Mouse (Mus musculus): ENCODE data around the gene Cyp4f15. TPM values are rescaled to one million over a fixed set of nuclear protein-coding genes. Genes with fewer than 3 reads are reported as not detected.

The Cyp4f15 gene
- polyA plus RNA-seq, 1 experiment from 2014 or later = not detected

DNA sequence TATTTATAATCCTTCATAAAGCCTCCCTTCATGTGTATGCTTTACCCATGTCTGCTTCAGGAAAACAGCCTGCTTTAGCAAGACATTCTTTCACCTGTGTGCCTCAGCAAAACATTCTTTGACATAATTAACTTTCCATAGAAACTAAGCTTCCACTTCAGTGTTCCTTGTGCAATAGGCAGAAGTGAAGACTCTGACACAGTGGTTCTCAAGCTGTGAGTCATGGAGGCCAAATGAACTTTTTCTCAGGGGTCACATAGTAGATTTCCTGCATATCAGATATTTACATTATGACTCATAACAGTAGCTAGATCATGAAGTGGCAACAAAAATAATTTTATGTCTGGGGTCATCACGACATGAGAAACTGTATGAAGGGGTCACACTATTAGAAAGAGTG is 53.0 kb downstream of the Cyp4f15 start:
- Histone ChIP-seq H3K27me3 (replicated peaks; ENCODE audit: control insufficient read depth, insufficient read depth, low read length) (no peaks in the 10 kb centered on the region), H3K9ac (ENCODE audit: low read depth, low read length) (no peak overlapping the region), H3K27ac (ENCODE audit: low read depth, low read length) (no peak overlapping the region), H3K4me1 (replicated peaks; ENCODE audit: control insufficient read depth, insufficient read depth, low read length) (no peaks in the 10 kb centered on the region), H3K4me3 (ENCODE audit: low read depth, low read length) (no peak overlapping the region), H3K9me3 (ENCODE audit: control insufficient read depth) (no peaks in the 10 kb centered on the region), H3K4me2 (replicated peaks; ENCODE audit: low read depth) (no peak overlapping the region), H3K36me3 (ENCODE audit: control insufficient read depth, insufficient read depth) (no peaks in the 10 kb centered on the region)
- no peak for TF ChIP-seq CTCF (IDR thresholded peaks at IDR 0.05; ENCODE audit: low read depth)
- 75% methylated on average over 1 of the region's 1 CpGs for WGBS
- no peak for ATAC-seq

DNA sequence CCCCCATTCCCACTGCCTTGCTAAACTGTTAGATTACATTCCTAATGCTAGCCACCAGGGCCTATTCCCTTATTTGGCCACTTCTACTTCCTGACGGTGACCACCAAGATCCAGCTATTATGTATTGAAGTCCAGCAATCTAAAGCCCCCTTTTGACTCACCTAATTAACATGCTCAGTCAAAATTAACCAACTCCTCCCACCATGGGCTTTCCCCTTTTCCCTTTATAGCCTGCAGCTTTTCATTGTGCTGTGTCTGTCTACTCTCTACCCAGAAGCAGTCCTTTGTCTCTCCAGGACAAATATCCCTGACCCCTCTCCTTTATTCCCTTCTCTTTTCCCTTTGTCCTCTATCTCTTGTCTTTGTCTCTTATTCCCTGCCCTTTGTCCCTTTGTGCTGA is 55.6 kb downstream of the Cyp4f15 start:
- no peaks in the 10 kb centered on the region for H3K4me1 ChIP-seq (replicated peaks; ENCODE audit: control insufficient read depth, insufficient read depth, low read length)
- no peak for ATAC-seq
- no peak overlapping the region for H3K4me2 ChIP-seq (replicated peaks; ENCODE audit: low read depth)
- H3K27me3 ChIP-seq (replicated peaks; ENCODE audit: control insufficient read depth, insufficient read depth, low read length) = no peaks in the 10 kb centered on the region
- no peaks in the 10 kb centered on the region for H3K36me3 ChIP-seq (ENCODE audit: control insufficient read depth, insufficient read depth)
- H3K9ac ChIP-seq (ENCODE audit: low read depth, low read length) = no peak overlapping the region
- no peaks in the 10 kb centered on the region for H3K9me3 ChIP-seq (ENCODE audit: control insufficient read depth)
- TF ChIP-seq CTCF (IDR thresholded peaks at IDR 0.05; ENCODE audit: low read depth) = no peak
- WGBS = 55% methylated on average over 1 of the region's 1 CpGs
- H3K27ac ChIP-seq (ENCODE audit: low read depth, low read length) = no peak overlapping the region
- no peak overlapping the region for H3K4me3 ChIP-seq (ENCODE audit: low read depth, low read length)

DNA sequence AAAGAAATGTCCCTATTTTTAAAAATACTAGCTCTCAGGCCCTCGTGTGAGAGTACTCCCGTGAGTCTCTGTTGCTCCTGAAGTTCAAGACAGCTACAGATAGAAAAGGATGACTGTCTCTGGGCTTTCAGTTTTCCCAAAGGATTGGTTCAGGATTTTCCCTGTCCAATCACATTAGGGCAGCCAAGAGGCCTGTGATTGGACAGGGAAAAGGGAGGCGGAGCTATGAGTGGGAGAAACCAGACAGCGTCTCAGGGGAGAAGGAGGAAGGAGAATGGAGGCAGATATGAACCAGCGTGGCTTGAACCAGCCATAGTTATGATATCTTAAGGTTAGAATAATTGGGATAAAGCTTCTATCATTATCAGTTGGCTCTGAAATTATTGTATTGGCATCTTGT is 65.2 kb downstream of the Cyp4f15 start:
- no peak overlapping the region for H3K4me3 ChIP-seq (ENCODE audit: low read depth, low read length)
- no peaks in the 10 kb centered on the region for H3K27me3 ChIP-seq (replicated peaks; ENCODE audit: control insufficient read depth, insufficient read depth, low read length)
- no peaks in the 10 kb centered on the region for H3K9me3 ChIP-seq (ENCODE audit: control insufficient read depth)
- H3K36me3 ChIP-seq (ENCODE audit: control insufficient read depth, insufficient read depth) = no peaks in the 10 kb centered on the region
- no peak overlapping the region for H3K27ac ChIP-seq (ENCODE audit: low read depth, low read length)
- no peak overlapping the region for H3K4me2 ChIP-seq (replicated peaks; ENCODE audit: low read depth)
- 42% methylated on average over 5 of the region's 5 CpGs for WGBS
- no peak for ATAC-seq
- H3K4me1 ChIP-seq (replicated peaks; ENCODE audit: control insufficient read depth, insufficient read depth, low read length) = no peaks in the 10 kb centered on the region
- H3K9ac ChIP-seq (ENCODE audit: low read depth, low read length) = no peak overlapping the region
- no peak for TF ChIP-seq CTCF (IDR thresholded peaks at IDR 0.05; ENCODE audit: low read depth)

Other genes with a start within 250 kb of the Cyp4f15 start
- 0.46 and 0.59 TPM in 2 replicates for gene Cyp4f39, start 232.9 kb upstream of the Cyp4f15 start, polyA plus RNA-seq (2015; fragmentation: Nextera tagmentation; extraction: Ambion mirVana)
- gene Cyp4f17, start 179.6 kb upstream of the Cyp4f15 start, polyA plus RNA-seq (2015; fragmentation: Nextera tagmentation; extraction: Ambion mirVana) = 1.9 and 2.7 TPM in 2 replicates
- gene Cyp4f16, start 149.1 kb upstream of the Cyp4f15 start, polyA plus RNA-seq (2015; fragmentation: Nextera tagmentation; extraction: Ambion mirVana) = 95.4 and 102 TPM in 2 replicates
- gene Cyp4f37, start 64.3 kb upstream of the Cyp4f15 start, polyA plus RNA-seq (2015; fragmentation: Nextera tagmentation; extraction: Ambion mirVana) = not detected in 2 replicates
- 3.2 and 3.7 TPM in 2 replicates for gene Cyp4f40, start 26.7 kb upstream of the Cyp4f15 start, polyA plus RNA-seq (2015; fragmentation: Nextera tagmentation; extraction: Ambion mirVana)
- gene Zfp871, start 102.7 kb downstream of the Cyp4f15 start, polyA plus RNA-seq (2015; fragmentation: Nextera tagmentation; extraction: Ambion mirVana) = 13.9 and 16.7 TPM in 2 replicates
- 0.86 and 1.5 TPM in 2 replicates for gene Zfp811, start 124.3 kb downstream of the Cyp4f15 start, polyA plus RNA-seq (2015; fragmentation: Nextera tagmentation; extraction: Ambion mirVana)
- 4.3 and 4.5 TPM in 2 replicates for gene Zfp799, start 144.6 kb downstream of the Cyp4f15 start, polyA plus RNA-seq (2015; fragmentation: Nextera tagmentation; extraction: Ambion mirVana)
- gene Zfp870, start 206.0 kb downstream of the Cyp4f15 start, polyA plus RNA-seq (2015; fragmentation: Nextera tagmentation; extraction: Ambion mirVana) = 2.9 and 3.0 TPM in 2 replicates
- gene Cyp4f14, start 231.7 kb downstream of the Cyp4f15 start, polyA plus RNA-seq (2015; fragmentation: Nextera tagmentation; extraction: Ambion mirVana) = 1.7 and 1.9 TPM in 2 replicates